Comparison of ENCODE assay signal across 7 mouse cellular contexts in the genomic region with DNA sequence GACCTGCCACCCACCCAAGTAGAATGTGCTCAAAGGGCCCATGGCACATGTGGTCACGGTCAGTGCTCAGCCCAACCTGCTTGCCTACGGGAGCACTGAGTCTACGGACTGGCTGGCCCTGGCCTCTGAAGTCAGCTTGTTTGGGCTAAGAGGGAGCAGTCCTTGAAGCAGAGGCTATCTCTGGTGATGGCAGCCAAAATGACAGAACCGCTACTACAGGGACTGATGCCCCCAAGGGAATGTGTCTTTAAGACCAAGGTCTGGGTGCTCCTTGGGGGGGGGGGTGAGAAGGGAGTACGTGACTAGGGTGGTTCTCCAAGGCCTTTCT. TPM values are rescaled to one million over a fixed set of nuclear protein-coding genes. Genes with fewer than 3 reads are reported as not detected.
DNase-seq lines count a peak whose midpoint lies in the region; ATAC-seq lines count a peak whose summit lies in the region.

No protein-coding gene starts in this region.

- no peak for DNase-seq in lung, postnatal 25 days (ENCODE audit: low spot score)
- DNase-seq in ovary, postnatal 36 days (ENCODE audit: low spot score): peak; percentile 64
- no peak for DNase-seq in left cerebral cortex, postnatal 36 days (ENCODE audit: low spot score in 2 of 2)
- DNase-seq in MN1 (ENCODE audit: low spot score): no peak

- H3K27ac ChIP-seq in lung, embryonic 15.5 days: no peak overlapping the region
- H3K27ac ChIP-seq in kidney, embryonic 15.5 days: no peak overlapping the region

- H3K9ac ChIP-seq in lung, embryonic 15.5 days: no peak overlapping the region
- 0 out of 2 replicates have a peak overlapping the region, but pooled peaks have one; percentile 26 for H3K9ac ChIP-seq in kidney, embryonic 15.5 days

- 39% methylated on average over 5 of the region's 5 CpGs for WGBS in lung, embryonic 15.5 days
- WGBS in kidney, embryonic 15.5 days: 9% methylated on average over 5 of the region's 5 CpGs

- no peaks in the 10 kb centered on the region for H3K27me3 ChIP-seq in lung, embryonic 15.5 days
- 0 out of 2 replicates have a peak, but pooled peaks cover 4% of the 10 kb centered on the region for H3K27me3 ChIP-seq in kidney, embryonic 15.5 days

- peak overlapping the region; percentile 34 for H3K4me2 ChIP-seq in lung, embryonic 15.5 days
- peak overlapping the region; percentile 54 for H3K4me2 ChIP-seq in kidney, embryonic 15.5 days

- intact Hi-C loops in left cerebral cortex, postnatal 36 days (cut with DNase I): loop anchor here (1.0 to 10.0 kb wide), 2 partner anchors 187 to 364 kb away; partner anchors contain the start of gene Epb41l5

- H3K4me1 ChIP-seq in lung, embryonic 15.5 days: 0 out of 2 replicates have a peak, but pooled peaks cover 3% of the 10 kb centered on the region
- H3K4me1 ChIP-seq in kidney, embryonic 15.5 days: peaks cover 17% of the 10 kb centered on the region

- H3K36me3 ChIP-seq in lung, embryonic 15.5 days: no peaks in the 10 kb centered on the region
- no peaks in the 10 kb centered on the region for H3K36me3 ChIP-seq in kidney, embryonic 15.5 days

- no peaks in the 10 kb centered on the region for H3K9me3 ChIP-seq in lung, embryonic 15.5 days
- H3K9me3 ChIP-seq in kidney, embryonic 15.5 days (replicated peaks): no peaks in the 10 kb centered on the region

- H3K4me3 ChIP-seq in lung, embryonic 15.5 days: no peak overlapping the region
- H3K4me3 ChIP-seq in kidney, embryonic 15.5 days (replicated peaks): peak overlapping the region; percentile 21; the same call in 1 of the 2 replicates

- ATAC-seq in lung, embryonic 15.5 days (ENCODE audit: borderline replicate concordance, extremely low read depth, low FRiP score, low TSS enrichment): no peak
- ATAC-seq in common myeloid progenitor, adult 5-6 weeks (replicated peaks; ENCODE audit: low read depth, poor library complexity, severe bottlenecking): peak; percentile 24; the same call in 1 of the 2 replicates
- peak; percentile 74 for ATAC-seq in kidney, embryonic 15.5 days (replicated peaks; ENCODE audit: low FRiP score)

RNA-seq across cellular contexts. Expression of gene Inhbb, which starts 35.4 kb away (rescaled TPM):
- polyA plus RNA-seq in lung, embryonic 15.5 days (2015; fragmentation: Nextera tagmentation; extraction: Ambion mirVana): 0.30 and 0.34 TPM in 2 replicates
- not detected in 2 replicates for total RNA-seq in common myeloid progenitor, adult 5-6 weeks (2017)
- polyA plus RNA-seq in kidney, embryonic 15.5 days (2015; fragmentation: Nextera tagmentation; extraction: Ambion mirVana): 0.32 and 0.34 TPM in 2 replicates
- total RNA-seq in left cerebral cortex, postnatal 36 days (2021): 1 to 10 TPM; 4.7 to 5.6 TPM

RNA-seq across cellular contexts. Expression of gene Ralb, which starts 47.1 kb away (rescaled TPM):
- polyA plus RNA-seq in lung, embryonic 15.5 days (2015; fragmentation: Nextera tagmentation; extraction: Ambion mirVana): 254 and 264 TPM in 2 replicates
- total RNA-seq in common myeloid progenitor, adult 5-6 weeks (2017): 8.1 and 8.8 TPM in 2 replicates
- 151 and 155 TPM in 2 replicates for polyA plus RNA-seq in kidney, embryonic 15.5 days (2015; fragmentation: Nextera tagmentation; extraction: Ambion mirVana)
- 10 to 100 TPM; 22.2 to 22.6 TPM for total RNA-seq in left cerebral cortex, postnatal 36 days (2021)
